Mouse (Mus musculus) bone marrow, adult 2 months (tissue): ENCODE results near the gene Cyth1.

Experiments used
- CTCF ChIP-seq: fragments of 200-500 bp; IDR thresholded peaks from 2 replicates; pipeline ENCODE4 v1.5.1; 2011; ENCODE audit warnings: low read length, control low read depth; ENCODE audit not compliant: control insufficient read depth, insufficient read depth
- POLR2A ChIP-seq: fragments of 200-500 bp; IDR thresholded peaks from 2 replicates; pipeline ENCODE4 v1.6.1; 2011; ENCODE audit warnings: low read depth, mild to moderate bottlenecking, control low read depth, low read length, borderline replicate concordance; ENCODE audit not compliant: control insufficient read depth

DNA sequence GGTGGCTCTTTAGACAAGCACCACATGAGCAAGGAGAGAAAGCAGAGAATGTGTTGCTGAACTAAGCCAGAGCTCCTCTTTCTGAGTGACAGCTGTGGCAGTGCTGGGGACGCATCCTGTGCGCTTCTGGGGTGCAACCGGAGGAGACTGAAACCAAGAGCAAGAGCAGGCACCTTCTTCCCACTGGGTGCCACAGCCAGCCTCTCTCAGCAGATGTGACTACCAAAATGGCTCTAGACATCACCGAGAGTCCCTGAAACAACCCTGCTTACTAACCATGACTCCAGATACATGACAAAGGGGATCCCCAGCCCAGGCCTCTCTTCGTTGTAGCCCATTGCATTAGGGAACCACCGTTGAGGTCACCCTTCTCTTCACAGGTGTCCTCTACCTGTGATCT, 44.9 kb downstream of the Cyth1 start:
- TF ChIP-seq CTCF, result no peak
- no peak for TF ChIP-seq POLR2A
